Mouse (Mus musculus) ES-E14 (cell line): ENCODE measurements around the gene Rhog. TPM values are rescaled to one million over a fixed set of nuclear protein-coding genes. Genes with fewer than 3 reads are reported as not detected.
A peak's percentile ranks its signal among the peaks of the same experiment; 100 is the strongest.

ENCODE experiments used
- DNase-seq: peaks from one replicate; pipeline ENCODE4 v3.0.0-alpha.2; 2013; ENCODE audit warnings: low read depth, low spot score
- H3K27ac ChIP-seq: 2 replicates; pipeline ENCODE4 v1.5.1; 2012; ENCODE audit warnings: low read depth, mild to moderate bottlenecking, low read length, moderate library complexity, mixed read lengths; ENCODE audit not compliant: poor library complexity, insufficient read depth, severe bottlenecking
- H3K36me3 ChIP-seq: 2 replicates; pipeline ENCODE4 v1.6.1; 2012; ENCODE audit warnings: mild to moderate bottlenecking, low read length, moderate library complexity, mixed read lengths; ENCODE audit not compliant: control insufficient read depth, poor library complexity, insufficient read depth, severe bottlenecking
- H3K4me1 ChIP-seq, 2 experiments: fragments of 150-350 bp in 1 of 2; sonication (generic) in 1 of 2; 2 replicates each; pipeline ENCODE4 v1.6.1; 2012; ENCODE audit warnings: low read length in 2 of 2, mild to moderate bottlenecking in 1 of 2, mixed read lengths in 1 of 2; ENCODE audit not compliant: control insufficient read depth in 2 of 2, insufficient read depth in 2 of 2, poor library complexity in 1 of 2
- H3K4me3 ChIP-seq, 2 experiments: fragments of 150-350 bp in 1 of 2; sonication (generic) in 1 of 2; 2 replicates each; pipeline ENCODE4 v1.5.1; 2012; ENCODE audit warnings: low read length in 2 of 2, low read depth in 1 of 2, mild to moderate bottlenecking in 1 of 2, mixed read lengths in 1 of 2; ENCODE audit not compliant: insufficient read depth in 1 of 2, poor library complexity in 1 of 2, severe bottlenecking in 1 of 2
- H3K9ac ChIP-seq: 2 replicates; pipeline ENCODE4 v1.6.1; 2012; ENCODE audit warnings: low read depth, mild to moderate bottlenecking, low read length, mixed read lengths; ENCODE audit not compliant: poor library complexity, insufficient read depth, severe bottlenecking
- H3K9me3 ChIP-seq: fragments of 150-350 bp; sonication (generic); 2 replicates; pipeline ENCODE4 v1.6.1; 2012; ENCODE audit warnings: low read depth, mild to moderate bottlenecking, low read length; ENCODE audit not compliant: control insufficient read depth, insufficient read depth
- CHD2 ChIP-seq: IDR thresholded peaks from 2 replicates; pipeline ENCODE4 v1.6.1; 2014; ENCODE audit warnings: mild to moderate bottlenecking, low read depth, low read length, inconsistent platforms
- HCFC1 ChIP-seq: IDR thresholded peaks from 2 replicates; pipeline ENCODE4 v1.6.1; 2012; ENCODE audit warnings: low read length, inconsistent platforms, borderline replicate concordance; ENCODE audit not compliant: insufficient read depth
- MAFK ChIP-seq: IDR thresholded peaks from 2 replicates; pipeline ENCODE4 v1.6.1; 2014; ENCODE audit warnings: mild to moderate bottlenecking, low read depth, low read length, inconsistent platforms; ENCODE audit not compliant: insufficient read depth
- ZC3H11A ChIP-seq: IDR thresholded peaks from 2 replicates; pipeline ENCODE4 v1.6.1; 2012; ENCODE audit warnings: low read depth, mild to moderate bottlenecking, inconsistent platforms, low read length, borderline replicate concordance
- ZNF384 ChIP-seq: IDR thresholded peaks from 2 replicates; pipeline ENCODE4 v1.6.1; 2012; ENCODE audit warnings: low read depth, low read length, inconsistent platforms
- in situ Hi-C, 2 experiments: fragments of 600-800 bp; cut with MboI; formaldehyde crosslinking; loops; one replicate each; pipeline ENCODE4 v1.15.1; 2025; ENCODE audit warnings: low sequenced_read_pairs in 2 of 2, inconsistent platforms in 1 of 2; ENCODE audit not compliant: unreplicated experiment in 2 of 2
- total RNA-seq: library from RNA; depleted of rRNA; stranded (reverse); fragments of 300-350 nt; gene quantifications from 2 replicates; pipeline ENCODE4 v1.2.3, GENCODE M21; 2012

The Rhog gene
- total RNA-seq, 1 experiment, result 4.3 TPM

DNA sequence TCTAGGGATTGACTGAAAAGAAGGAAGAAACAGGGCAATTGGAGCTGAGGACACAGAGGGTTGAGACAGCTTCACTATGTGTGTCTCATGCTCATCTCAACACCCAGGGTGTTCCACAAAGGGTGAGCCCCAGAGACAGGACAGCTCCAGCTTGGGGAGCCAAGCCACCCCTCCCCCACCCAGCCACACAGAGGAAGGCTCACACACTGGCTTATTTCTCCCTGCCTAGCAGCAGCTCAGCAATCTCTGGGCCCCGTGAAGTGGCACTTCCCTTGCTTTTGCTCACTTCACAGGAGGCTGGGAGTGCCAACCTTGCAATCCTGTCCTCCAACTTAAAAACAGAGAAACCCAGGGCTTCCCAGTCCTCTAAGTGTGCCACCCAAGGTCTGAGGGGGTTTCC, 10.1 kb downstream of the Rhog start:
- in situ Hi-C loops, result no loop called here
- no peak for TF ChIP-seq HCFC1
- TF ChIP-seq MAFK, result no peak
- TF ChIP-seq ZC3H11A, result no peak
- TF ChIP-seq ZNF384, result no peak
- no peak for TF ChIP-seq CHD2
- no peak overlapping the region for H3K27ac ChIP-seq
- no peaks in the 10 kb centered on the region for H3K36me3 ChIP-seq
- H3K9me3 ChIP-seq, result no peaks in the 10 kb centered on the region
- H3K9ac ChIP-seq, result 0 out of 2 replicates have a peak overlapping the region, but pooled peaks have one; percentile 15
- no peak overlapping the region for H3K4me3 ChIP-seq
- DNase-seq, result no peak
- peaks cover 0 to 16% of the 10 kb centered on the region in 2 experiments; a peak in 2 of 4 replicates for H3K4me1 ChIP-seq

DNA sequence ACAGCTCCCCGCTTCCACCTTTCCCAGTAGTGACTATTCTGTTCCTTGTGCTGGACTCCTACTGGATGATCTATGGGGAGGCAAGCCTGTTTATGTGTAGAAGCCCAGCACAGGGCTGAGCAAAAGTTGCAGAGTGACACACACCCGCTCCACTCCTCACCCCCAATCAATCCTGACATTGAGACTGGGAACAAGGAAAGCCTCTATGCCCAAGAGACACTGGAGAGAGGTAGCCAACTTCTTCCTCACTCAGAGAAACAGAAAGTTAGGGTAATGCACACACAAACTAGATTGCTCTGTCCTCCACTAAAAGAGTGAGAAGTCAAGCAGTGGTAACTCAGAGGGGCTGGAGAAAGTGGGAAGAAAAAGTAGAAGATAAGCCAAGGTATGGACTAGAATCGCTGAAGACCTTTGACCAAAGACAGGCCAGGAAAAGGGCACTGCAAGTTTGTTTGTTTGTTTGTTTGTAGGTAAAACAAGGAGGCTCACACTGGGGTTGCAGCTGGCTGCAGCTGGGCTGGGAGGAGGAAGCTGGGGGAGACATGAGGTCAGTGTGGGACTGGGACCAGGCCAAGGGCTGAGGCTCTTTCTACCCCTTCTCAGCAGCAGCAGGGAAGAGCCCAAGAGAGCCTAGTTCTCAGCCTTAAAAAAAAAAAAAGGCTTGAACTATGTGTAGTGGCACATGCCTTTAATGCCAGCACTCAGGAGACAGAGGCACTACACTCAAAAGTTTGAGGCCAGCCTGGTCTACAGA, 10.9 kb downstream of the Rhog start:
- no peak overlapping the region for H3K4me3 ChIP-seq
- H3K9me3 ChIP-seq, result no peaks in the 10 kb centered on the region
- no peak for TF ChIP-seq ZC3H11A
- TF ChIP-seq MAFK, result no peak
- TF ChIP-seq CHD2, result no peak
- no peak for TF ChIP-seq HCFC1
- no peak for TF ChIP-seq ZNF384
- DNase-seq, result no peak
- no peak overlapping the region for H3K9ac ChIP-seq
- H3K27ac ChIP-seq, result no peak overlapping the region
- peaks cover 0 to 17% of the 10 kb centered on the region in 2 experiments; a peak in 2 of 4 replicates for H3K4me1 ChIP-seq
- H3K36me3 ChIP-seq, result no peaks in the 10 kb centered on the region; the same call in 1 of the 2 replicates
- in situ Hi-C loops, result no loop called here

DNA sequence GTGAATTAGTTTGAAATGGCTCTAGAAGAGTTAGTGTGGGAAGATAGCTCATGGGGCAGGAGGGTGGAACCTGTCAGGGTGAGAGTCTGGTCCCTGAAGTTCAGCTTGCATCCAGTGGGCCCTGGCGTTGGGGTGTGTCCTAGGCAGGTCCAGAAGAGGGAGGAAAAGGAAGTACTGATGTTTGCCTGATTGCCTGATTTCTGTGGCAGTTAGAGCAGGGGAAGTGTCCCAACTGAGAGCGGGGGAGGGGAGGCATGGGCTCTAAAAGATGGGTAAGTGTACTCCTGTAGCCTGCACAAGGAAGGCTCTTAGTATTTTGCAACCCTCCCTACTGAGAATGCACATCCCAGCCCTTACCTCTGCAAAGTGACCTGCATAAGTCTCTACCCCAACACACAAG, 12.0 kb downstream of the Rhog start:
- Histone ChIP-seq H3K36me3 (peaks cover 1% of the 10 kb centered on the region; the same call in 1 of the 2 replicates), H3K4me1 (peaks cover 0 to 21% of the 10 kb centered on the region in 2 experiments; a peak in 2 of 4 replicates), H3K27ac (no peak overlapping the region), H3K9ac (no peak overlapping the region), H3K4me3 (no peak overlapping the region), H3K9me3 (no peaks in the 10 kb centered on the region)
- no peak for DNase-seq
- no peak for TF ChIP-seq CHD2
- no peak for TF ChIP-seq ZNF384
- TF ChIP-seq MAFK, result no peak
- no peak for TF ChIP-seq ZC3H11A
- no peak for TF ChIP-seq HCFC1
- in situ Hi-C loops, result no loop called here

DNA sequence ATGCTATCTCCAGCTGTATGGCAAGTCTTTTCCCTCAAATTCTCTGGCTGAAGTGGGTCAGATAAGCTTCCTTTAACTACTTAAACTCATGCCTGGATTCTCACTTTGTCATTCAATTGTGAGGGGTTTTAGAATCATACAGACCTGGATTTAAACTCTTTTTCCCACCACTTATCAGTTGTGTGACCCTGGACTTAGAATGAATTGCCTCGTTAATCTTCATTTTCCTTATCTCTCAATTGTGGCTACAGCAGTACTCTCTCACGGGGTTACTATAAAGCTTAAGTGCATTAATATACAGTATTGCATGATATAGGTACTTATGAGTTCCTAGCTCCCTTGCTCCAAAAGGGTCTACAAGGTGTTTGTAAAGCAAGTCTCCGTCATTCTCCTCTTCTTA, 12.9 kb downstream of the Rhog start:
- in situ Hi-C loops, result no loop called here
- DNase-seq, result no peak
- TF ChIP-seq HCFC1 (no peak), ZNF384 (no peak), MAFK (no peak), CHD2 (no peak), ZC3H11A (no peak)
- Histone ChIP-seq H3K36me3 (peaks cover 1% of the 10 kb centered on the region; the same call in 1 of the 2 replicates), H3K9me3 (no peaks in the 10 kb centered on the region), H3K27ac (no peak overlapping the region), H3K4me1 (peaks cover 0 to 16% of the 10 kb centered on the region in 2 experiments; a peak in 2 of 4 replicates), H3K9ac (no peak overlapping the region), H3K4me3 (no peak overlapping the region)

DNA sequence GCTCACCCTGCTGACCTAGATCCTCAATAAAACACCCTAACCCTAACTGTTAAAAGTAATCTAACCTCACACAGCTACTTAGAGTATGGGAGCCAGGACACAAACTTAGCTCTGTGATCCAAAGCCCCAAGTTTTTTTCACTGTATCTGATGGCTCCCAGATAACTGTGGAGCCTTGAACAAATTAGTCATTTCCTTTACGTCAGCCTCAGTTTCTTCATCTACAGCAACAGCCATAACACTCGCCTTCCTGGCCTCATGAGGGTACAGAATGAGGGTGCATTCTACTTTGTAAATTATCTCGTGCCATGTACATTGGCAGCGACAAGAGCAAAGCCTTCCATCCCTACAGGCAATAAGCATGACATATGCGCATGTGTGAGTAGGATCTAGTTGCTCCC, 13.5 kb downstream of the Rhog start:
- Histone ChIP-seq H3K9me3 (no peaks in the 10 kb centered on the region), H3K9ac (no peak overlapping the region), H3K4me1 (peaks cover 0 to 16% of the 10 kb centered on the region in 2 experiments; a peak in 2 of 4 replicates), H3K4me3 (no peak overlapping the region), H3K27ac (no peak overlapping the region), H3K36me3 (peaks cover 1% of the 10 kb centered on the region; the same call in 1 of the 2 replicates)
- no peak for TF ChIP-seq MAFK
- TF ChIP-seq HCFC1, result no peak
- TF ChIP-seq ZNF384, result no peak
- no peak for TF ChIP-seq ZC3H11A
- TF ChIP-seq CHD2, result no peak
- in situ Hi-C loops, result no loop called here
- DNase-seq, result no peak
